Mouse (Mus musculus) c-Kit-positive CD71-positive TER-119-positive erythroid progenitor cells, embryonic 14.5 days (primary cell): ENCODE measurements at regions not wholly inside any gene's neighbourhood (a gene's known extent, or its start where the extent isn't known, plus 50 kb on each side); places are given as distances from the start of the nearest gene placed in this dataset.
"Not testable (repeated sequence)": the region's sequence is repeated elsewhere in the genome, so short reads cannot be mapped to it uniquely, and the experiment has no call there.

Experiments
- DNase-seq: peaks from one replicate; pipeline ENCODE4 v3.0.0-alpha.2; 2013; ENCODE audit warnings: low spot score

DNA sequence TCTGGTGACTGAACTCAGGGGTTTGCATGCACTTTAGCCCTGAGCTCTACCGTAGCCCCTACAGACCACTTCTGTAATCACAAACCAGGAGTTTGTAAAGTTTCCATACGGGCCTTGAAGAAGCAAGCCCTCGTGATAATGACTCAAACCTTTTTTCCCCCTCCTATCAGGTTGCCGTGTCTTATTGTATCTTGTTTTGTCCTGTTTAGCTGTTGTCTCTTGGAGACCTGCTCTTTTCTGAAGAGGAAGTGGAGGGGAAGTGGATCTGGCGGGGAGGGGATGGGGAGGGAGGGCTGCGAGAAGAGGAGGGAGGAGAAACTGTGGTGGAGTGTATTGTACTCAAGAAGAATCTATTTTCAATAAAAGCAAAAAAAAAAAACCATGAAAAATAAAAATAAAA lies 87.0 kb downstream of the Fam43a start:
- DNase-seq = no peak

DNA sequence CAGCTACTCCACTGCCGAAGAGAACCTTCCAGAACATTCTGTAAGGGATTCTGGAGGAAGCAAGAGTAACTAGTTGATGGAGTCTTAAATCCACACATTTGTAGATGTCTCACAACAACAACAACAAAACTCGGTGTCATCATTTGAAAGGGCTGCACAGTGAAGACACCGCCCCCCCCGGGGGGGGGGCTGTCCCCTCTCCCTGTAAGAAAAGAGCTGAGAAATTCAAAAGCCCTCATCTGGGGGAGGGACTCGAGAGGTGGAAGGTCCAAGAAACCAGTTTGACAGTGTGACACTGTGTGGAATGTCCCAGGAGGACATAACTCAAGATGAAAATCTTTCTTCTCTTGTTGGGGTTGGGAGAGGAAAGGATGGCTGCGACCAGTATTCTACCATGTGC lies 87.7 kb downstream of the Fam43a start:
- no peak for DNase-seq

DNA sequence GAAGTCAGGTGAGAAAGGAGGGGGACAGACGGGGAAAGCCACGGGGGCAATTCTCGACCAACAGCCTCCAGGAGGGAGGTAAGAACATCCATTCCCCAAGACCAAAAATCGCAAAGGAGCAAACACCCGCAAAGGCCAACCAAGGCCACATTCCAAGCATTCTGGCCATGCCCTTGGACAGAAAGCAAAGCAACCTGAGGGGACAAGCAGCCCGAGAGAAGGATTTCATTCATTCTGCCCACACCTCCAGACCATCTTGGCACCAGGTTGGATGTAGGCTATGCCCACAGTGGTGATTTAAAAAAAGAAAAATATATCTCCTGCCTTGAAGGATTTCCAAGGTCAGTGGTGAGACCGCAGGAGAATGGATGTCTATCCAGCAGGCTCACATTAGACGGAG lies 88.2 kb downstream of the Fam43a start:
- no peak for DNase-seq

- no peak for DNase-seq
These were observed 91.0 kb downstream of the Fam43a start for GRCm38 (mm10) chr16:30690531-30690930.

- DNase-seq = no peak
These were observed 92.4 kb downstream of the Fam43a start for GRCm38 (mm10) chr16:30691964-30692363.

GRCm38 (mm10) chr16:30692541-30693141 lies 93.1 kb downstream of the Fam43a start:
- DNase-seq = no peak

GRCm38 (mm10) chr16:30693206-30693605 lies 93.7 kb downstream of the Fam43a start:
- no peak for DNase-seq

GRCm38 (mm10) chr16:30693839-30694527 lies 94.5 kb downstream of the Fam43a start:
- DNase-seq = no peak

- DNase-seq = no peak
These were observed 96.2 kb downstream of the Fam43a start for GRCm38 (mm10) chr16:30695691-30696090.

GRCm38 (mm10) chr16:30697209-30697608 lies 97.7 kb downstream of the Fam43a start:
- no peak for DNase-seq

DNA sequence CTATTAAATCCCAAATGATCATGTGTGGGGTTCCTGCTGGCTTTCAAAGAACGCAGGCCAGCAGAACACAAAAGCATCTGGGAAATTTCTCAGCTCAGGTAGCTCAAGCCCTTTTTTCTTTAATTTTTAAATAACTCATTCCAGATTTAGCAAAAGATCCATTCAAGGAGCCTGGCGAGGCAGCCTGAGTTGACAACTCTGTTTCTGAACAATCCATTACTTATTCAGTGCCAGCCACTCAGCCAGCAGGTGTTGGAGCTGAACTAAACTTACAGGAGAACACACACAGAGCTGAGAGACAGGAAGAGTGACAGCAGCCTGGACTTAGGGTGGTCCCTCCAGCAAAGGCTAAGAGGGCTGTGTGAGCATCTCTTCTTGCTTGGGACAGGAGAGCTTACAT lies 98.3 kb downstream of the Fam43a start:
- no peak for DNase-seq

DNA sequence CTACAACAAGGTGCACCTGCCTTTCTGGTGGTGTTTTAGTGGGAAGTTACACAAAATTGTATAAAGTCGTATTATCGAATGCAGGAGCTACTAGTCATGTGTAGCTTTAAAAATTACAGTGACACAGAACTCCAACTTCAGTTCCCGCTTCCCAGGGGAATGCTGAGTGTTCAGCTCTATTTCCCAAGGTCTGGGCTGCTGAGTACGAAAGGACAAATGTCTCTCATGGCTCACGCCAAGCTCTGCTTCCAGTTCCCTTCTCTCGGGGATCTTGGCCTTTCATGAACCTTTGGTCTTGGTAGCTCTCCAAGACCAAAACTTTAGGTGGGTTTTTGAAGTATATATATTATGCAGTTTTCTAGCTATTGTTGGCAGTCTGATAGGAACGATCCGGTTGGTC lies 104.3 kb downstream of the Fam43a start:
- DNase-seq = no peak

- no peak for DNase-seq
These were observed 110.0 kb downstream of the Fam43a start for GRCm38 (mm10) chr16:30709501-30709900.

- no peak for DNase-seq
These were observed 110.5 kb downstream of the Fam43a start for GRCm38 (mm10) chr16:30709975-30710374.

- DNase-seq = no peak
These were observed 113.0 kb downstream of the Fam43a start for GRCm38 (mm10) chr16:30712570-30712969.

DNA sequence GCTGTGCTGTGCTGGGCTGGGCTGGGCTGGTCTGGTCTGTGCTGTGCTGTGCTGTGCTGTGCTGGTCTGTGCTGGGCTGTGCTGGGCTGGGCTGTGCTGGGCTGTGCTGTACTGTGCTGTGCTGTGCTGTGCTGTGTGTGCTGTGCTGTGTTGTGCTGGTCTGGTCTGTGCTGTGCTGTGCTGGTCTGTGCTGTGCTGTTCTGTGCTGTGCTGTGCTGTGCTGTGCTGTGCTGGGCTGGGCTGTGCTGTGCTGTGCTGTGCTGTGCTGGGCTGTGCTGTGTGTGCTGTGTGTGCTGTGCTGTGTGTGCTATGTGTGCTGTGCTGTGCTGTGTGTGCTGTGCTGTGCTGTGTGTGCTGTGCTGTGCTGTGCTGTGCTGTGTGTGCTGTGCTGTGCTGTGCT lies 118.1 kb downstream of the Fam43a start:
- not testable (repeated sequence) for DNase-seq

GRCm38 (mm10) chr16:30720791-30721190 lies 121.3 kb downstream of the Fam43a start:
- no peak for DNase-seq

DNA sequence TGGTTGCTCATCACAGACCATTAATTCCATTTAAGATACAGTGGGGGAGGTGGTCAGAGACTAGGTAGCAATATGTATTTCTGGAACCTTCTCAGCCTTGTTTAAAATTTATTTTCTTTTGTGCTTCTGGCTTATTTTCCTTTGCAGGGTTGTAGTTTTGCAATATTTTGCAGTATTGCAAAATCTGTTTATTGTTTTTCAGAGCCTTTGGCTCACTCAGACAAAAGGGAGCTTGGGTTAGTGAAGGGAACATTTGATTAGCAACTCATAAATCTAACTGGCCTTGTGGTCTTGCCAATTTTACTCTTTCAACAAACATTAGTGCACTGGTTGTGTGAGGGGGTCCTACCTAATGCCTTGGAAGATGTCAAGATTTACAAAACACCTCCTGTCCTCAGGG lies 121.7 kb downstream of the Fam43a start:
- no peak for DNase-seq

DNA sequence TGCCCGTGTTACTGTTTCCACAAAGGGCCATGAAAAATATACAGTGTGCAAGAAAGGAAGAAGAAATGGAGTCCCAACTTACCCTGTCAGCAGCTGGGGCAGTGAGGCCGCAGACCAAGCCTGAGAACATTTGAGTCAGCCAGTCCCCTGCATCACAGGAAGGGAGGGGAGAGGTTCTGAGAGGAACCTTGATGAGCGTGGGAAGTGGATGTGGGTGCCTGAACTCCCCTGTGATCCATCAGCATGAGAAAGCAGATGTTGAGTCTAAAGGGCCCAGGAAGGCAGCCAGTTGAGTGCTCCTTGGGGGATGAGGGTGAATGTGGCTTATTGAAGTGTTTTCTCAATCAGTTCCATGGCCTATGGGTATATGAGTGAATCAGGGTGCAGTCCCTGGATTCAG lies 122.8 kb downstream of the Fam43a start:
- no peak for DNase-seq

DNA sequence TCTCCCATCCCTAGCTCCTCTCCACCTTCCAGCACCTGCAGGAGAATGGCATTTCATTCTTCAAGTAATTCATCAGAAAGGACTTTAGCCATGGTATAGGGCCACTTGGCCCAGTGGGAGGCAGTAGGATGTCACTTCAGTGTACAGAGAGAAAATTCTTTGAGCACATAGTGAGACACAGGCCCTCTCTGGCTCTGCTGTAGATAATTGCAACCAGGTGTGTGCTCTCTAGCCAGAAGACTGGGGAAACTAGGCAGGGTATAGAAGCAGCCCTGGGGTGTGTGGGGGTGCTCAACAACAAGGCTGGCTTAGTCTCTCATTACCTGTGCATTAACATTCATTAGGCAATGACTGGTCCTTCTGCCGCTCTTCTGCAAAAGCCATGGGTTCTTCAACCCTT lies 125.1 kb downstream of the Fam43a start:
- no peak for DNase-seq

GRCm38 (mm10) chr16:30732770-30733415 lies 133.4 kb downstream of the Fam43a start:
- DNase-seq = no peak

GRCm38 (mm10) chr16:30733478-30733877 lies 134.0 kb downstream of the Fam43a start:
- no peak for DNase-seq

- DNase-seq = no peak
These were observed 135.8 kb downstream of the Fam43a start for GRCm38 (mm10) chr16:30735360-30735759.

DNA sequence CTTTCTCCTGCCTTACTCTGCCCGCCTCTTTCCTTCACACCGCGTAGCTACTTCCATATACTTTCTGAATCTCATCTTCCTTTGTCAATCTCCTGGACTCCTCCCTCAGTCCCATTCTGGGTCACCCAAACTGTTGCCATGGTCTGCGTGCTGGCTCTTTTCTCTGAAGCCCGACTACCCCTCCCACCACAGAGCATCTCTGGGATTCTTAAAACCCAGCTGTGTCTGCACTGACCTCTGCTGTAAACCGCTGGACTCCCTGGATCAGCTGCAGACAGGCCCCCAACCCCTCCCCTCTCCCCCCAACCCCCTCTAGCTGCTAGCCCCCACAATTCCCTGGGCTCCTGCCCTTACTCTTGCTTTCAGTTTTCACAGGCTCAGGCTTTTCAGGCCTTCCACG lies 136.4 kb downstream of the Fam43a start:
- DNase-seq = no peak
